Mouse (Mus musculus): ENCODE measurements at regions not wholly inside any gene's neighbourhood (a gene's known extent, or its start where the extent isn't known, plus 50 kb on each side); places are given as distances from the start of the nearest gene placed in this dataset.

- TF ChIP-seq CTCF (IDR thresholded peaks at IDR 0.05; ENCODE audit: extremely low read depth, insufficient read depth, low read length) (no peak), POLR2A (IDR thresholded peaks at IDR 0.05; ENCODE audit: extremely low read depth, insufficient read depth, low read length) (no peak)
Observed at GRCm38 (mm10) chr4:45715878-45716277, 82.9 kb upstream of the Aldh1b1 start.
